Mouse (Mus musculus) liver, embryonic 15.5 days (tissue): ENCODE data around the gene Pecam1. TPM values are rescaled to one million over a fixed set of nuclear protein-coding genes. Genes with fewer than 3 reads are reported as not detected.

ENCODE experiments used
- ATAC-seq: fragments of 200-750 bp; cut with Nextera tagmentation; 2 replicates; pipeline ENCODE4 v1.8.0; 2017; ENCODE audit warnings: moderate number of reproducible peaks, mild to moderate bottlenecking, moderate library complexity; ENCODE audit not compliant: insufficient read depth
- H3K27ac ChIP-seq: fragments of 300-500 bp; sonication (generic); replicated peaks from 2 replicates; pipeline ENCODE4 v1.5.1; 2015; ENCODE audit warnings: mild to moderate bottlenecking, inconsistent platforms
- H3K27me3 ChIP-seq: fragments of 300-500 bp; sonication (generic); 2 replicates; pipeline ENCODE4 v1.6.1; 2015; ENCODE audit warnings: mild to moderate bottlenecking, inconsistent platforms
- H3K36me3 ChIP-seq: fragments of 300-500 bp; sonication (generic); replicated peaks from 2 replicates; pipeline ENCODE4 v1.6.1; 2015; ENCODE audit warnings: moderate library complexity, mild to moderate bottlenecking, inconsistent platforms
- H3K4me1 ChIP-seq: fragments of 300-500 bp; sonication (generic); replicated peaks from 2 replicates; pipeline ENCODE4 v1.6.1; 2015; ENCODE audit warnings: inconsistent platforms
- H3K4me2 ChIP-seq: fragments of 300-500 bp; sonication (generic); 2 replicates; pipeline ENCODE4 v1.6.1; 2015; ENCODE audit warnings: moderate library complexity, mild to moderate bottlenecking, inconsistent platforms
- H3K4me3 ChIP-seq: fragments of 300-500 bp; sonication (generic); replicated peaks from 2 replicates; pipeline ENCODE4 v1.5.1; 2015; ENCODE audit warnings: mild to moderate bottlenecking, inconsistent platforms
- H3K9ac ChIP-seq: fragments of 300-500 bp; sonication (generic); 2 replicates; pipeline ENCODE4 v1.6.1; 2015; ENCODE audit warnings: moderate library complexity, mild to moderate bottlenecking, inconsistent platforms
- H3K9me3 ChIP-seq: fragments of 300-500 bp; sonication (generic); replicated peaks from 2 replicates; pipeline ENCODE4 v1.6.1; 2016; ENCODE audit warnings: inconsistent platforms
- WGBS: fragments of 180-500 bp; shearing (Covaris S2); methylation state at CpG from one replicate; pipeline ENCODE4 v1.1.7; 2015; ENCODE audit warnings: mixed read lengths; ENCODE audit not compliant: insufficient replicate concordance; 5-methylcytosine and 5-hydroxymethylcytosine counted together
- polyA plus RNA-seq: library from polyadenylated mRNA; unstranded; fragments of >200 nt; fragmentation: Nextera tagmentation; extraction: Ambion mirVana; gene quantifications from 2 replicates; pipeline ENCODE4 v1.2.1, GENCODE M21; 2015

Pecam1 gene
- polyA plus RNA-seq, 1 experiment from 2014 or later, result 7.0 TPM

GRCm38 (mm10) chr11:106674612-106675153 lies 75.7 kb downstream of the Pecam1 start:
- no peak overlapping the region for H3K9ac ChIP-seq
- peak overlapping the region; percentile 53 for H3K27ac ChIP-seq
- 4% methylated on average over 9 of the region's 9 CpGs for whole genome bisulfite sequencing

GRCm38 (mm10) chr11:106673727-106674611 lies 76.5 kb downstream of the Pecam1 start:
- H3K27me3 ChIP-seq, result no peaks in the 10 kb centered on the region
- H3K9me3 ChIP-seq, result no peaks in the 10 kb centered on the region
- no peak overlapping the region for H3K9ac ChIP-seq
- H3K36me3 ChIP-seq, result no peaks in the 10 kb centered on the region
- peak overlapping the region; percentile 51; the same call in 1 of the 2 replicates for H3K27ac ChIP-seq
- WGBS, result 55% methylated on average over 8 of the region's 8 CpGs
- no peak for ATAC-seq
- no peak overlapping the region for H3K4me3 ChIP-seq
- peak overlapping the region; percentile 41; the same call in 1 of the 2 replicates for H3K4me2 ChIP-seq
- peaks cover 33% of the 10 kb centered on the region for H3K4me1 ChIP-seq

More at GRCm38 (mm10) chr11:106674612-106675153, 75.7 kb downstream of the Pecam1 start:
- Histone ChIP-seq H3K27me3 (no peaks in the 10 kb centered on the region), H3K4me1 (peaks cover 28% of the 10 kb centered on the region), H3K4me2 (peak overlapping the region; percentile 41), H3K36me3 (no peaks in the 10 kb centered on the region), H3K9me3 (no peaks in the 10 kb centered on the region), H3K4me3 (no peak overlapping the region)
- peak; percentile 54 for ATAC-seq

- no peak overlapping the region for H3K4me3 ChIP-seq
- H3K27me3 ChIP-seq, result no peaks in the 10 kb centered on the region
- 67% methylated on average over 5 of the region's 5 CpGs for WGBS
- H3K9me3 ChIP-seq, result no peaks in the 10 kb centered on the region
- no peak overlapping the region for H3K4me2 ChIP-seq
- H3K36me3 ChIP-seq, result no peaks in the 10 kb centered on the region
- H3K4me1 ChIP-seq, result peaks cover 34% of the 10 kb centered on the region
- H3K27ac ChIP-seq, result no peak overlapping the region
- no peak for ATAC-seq
- H3K9ac ChIP-seq, result no peak overlapping the region
Observed at GRCm38 (mm10) chr11:106672919-106673505, 77.4 kb downstream of the Pecam1 start.

GRCm38 (mm10) chr11:106671801-106672200 lies 78.6 kb downstream of the Pecam1 start:
- 80% methylated on average over 8 of the region's 8 CpGs for WGBS
- H3K4me2 ChIP-seq, result no peak overlapping the region
- H3K4me1 ChIP-seq, result peaks cover 34% of the 10 kb centered on the region
- no peak for ATAC-seq
- no peaks in the 10 kb centered on the region for H3K9me3 ChIP-seq
- no peak overlapping the region for H3K4me3 ChIP-seq
- H3K36me3 ChIP-seq, result no peaks in the 10 kb centered on the region
- H3K27me3 ChIP-seq, result no peaks in the 10 kb centered on the region
- H3K9ac ChIP-seq, result no peak overlapping the region
- no peak overlapping the region for H3K27ac ChIP-seq

GRCm38 (mm10) chr11:106670951-106671478 lies 79.4 kb downstream of the Pecam1 start:
- peaks cover 34% of the 10 kb centered on the region for H3K4me1 ChIP-seq
- no peak overlapping the region for H3K27ac ChIP-seq
- H3K4me2 ChIP-seq, result no peak overlapping the region
- no peak overlapping the region for H3K9ac ChIP-seq
- H3K9me3 ChIP-seq, result no peaks in the 10 kb centered on the region
- H3K4me3 ChIP-seq, result no peak overlapping the region
- ATAC-seq, result no peak
- WGBS, result 66% methylated on average over 4 of the region's 4 CpGs
- no peaks in the 10 kb centered on the region for H3K36me3 ChIP-seq
- H3K27me3 ChIP-seq, result no peaks in the 10 kb centered on the region

- no peak overlapping the region for H3K4me2 ChIP-seq
- H3K27me3 ChIP-seq, result no peaks in the 10 kb centered on the region
- no peak for ATAC-seq
- no peak overlapping the region for H3K27ac ChIP-seq
- H3K4me1 ChIP-seq, result peaks cover 26% of the 10 kb centered on the region
- no peaks in the 10 kb centered on the region for H3K36me3 ChIP-seq
- 84% methylated on average over 3 of the region's 3 CpGs for WGBS
- no peak overlapping the region for H3K9ac ChIP-seq
- no peak overlapping the region for H3K4me3 ChIP-seq
- H3K9me3 ChIP-seq, result no peaks in the 10 kb centered on the region
Observed at GRCm38 (mm10) chr11:106670266-106670665, 80.2 kb downstream of the Pecam1 start.

GRCm38 (mm10) chr11:106669873-106670173 lies 80.6 kb downstream of the Pecam1 start:
- H3K36me3 ChIP-seq, result no peaks in the 10 kb centered on the region
- no peaks in the 10 kb centered on the region for H3K9me3 ChIP-seq
- no peak overlapping the region for H3K27ac ChIP-seq
- H3K4me1 ChIP-seq, result peaks cover 22% of the 10 kb centered on the region
- WGBS, result 46% methylated on average over 9 of the region's 9 CpGs
- ATAC-seq, result no peak
- H3K4me3 ChIP-seq, result no peak overlapping the region
- H3K4me2 ChIP-seq, result no peak overlapping the region
- no peaks in the 10 kb centered on the region for H3K27me3 ChIP-seq
- H3K9ac ChIP-seq, result no peak overlapping the region

GRCm38 (mm10) chr11:106669102-106669872 lies 81.1 kb downstream of the Pecam1 start:
- 55% methylated on average over 8 of the region's 8 CpGs for WGBS
- ATAC-seq, result no peak
- peaks cover 18% of the 10 kb centered on the region for H3K4me1 ChIP-seq

GRCm38 (mm10) chr11:106668336-106668735 lies 82.1 kb downstream of the Pecam1 start:
- Histone ChIP-seq H3K36me3 (no peaks in the 10 kb centered on the region), H3K4me2 (no peak overlapping the region), H3K27ac (no peak overlapping the region), H3K4me3 (no peak overlapping the region), H3K9me3 (no peaks in the 10 kb centered on the region), H3K4me1 (peaks cover 10% of the 10 kb centered on the region; the same call in 1 of the 2 replicates), H3K27me3 (no peaks in the 10 kb centered on the region), H3K9ac (no peak overlapping the region)
- WGBS, result 64% methylated on average over 7 of the region's 7 CpGs
- ATAC-seq, result no peak

More at GRCm38 (mm10) chr11:106669102-106669872, 81.1 kb downstream of the Pecam1 start:
- Histone ChIP-seq H3K27me3 (no peaks in the 10 kb centered on the region), H3K27ac (no peak overlapping the region), H3K9me3 (no peaks in the 10 kb centered on the region), H3K9ac (no peak overlapping the region), H3K4me3 (no peak overlapping the region), H3K36me3 (no peaks in the 10 kb centered on the region), H3K4me2 (no peak overlapping the region)

GRCm38 (mm10) chr11:106667855-106668254 lies 82.6 kb downstream of the Pecam1 start:
- no peak overlapping the region for H3K9ac ChIP-seq
- H3K27ac ChIP-seq, result no peak overlapping the region
- WGBS, result 71% methylated on average over 11 of the region's 11 CpGs
- H3K36me3 ChIP-seq, result no peaks in the 10 kb centered on the region
- no peak for ATAC-seq
- no peaks in the 10 kb centered on the region for H3K27me3 ChIP-seq
- no peak overlapping the region for H3K4me3 ChIP-seq
- H3K4me1 ChIP-seq, result peaks cover 10% of the 10 kb centered on the region; the same call in 1 of the 2 replicates
- H3K9me3 ChIP-seq, result no peaks in the 10 kb centered on the region
- no peak overlapping the region for H3K4me2 ChIP-seq
